Mouse (Mus musculus) erythroblast, embryonic 14.5 days (primary cell): ENCODE measurements around the gene Ehd4.

Source experiments
- GATA1 ChIP-seq: IDR thresholded peaks from 2 replicates; pipeline ENCODE4 v1.6.1; 2012; ENCODE audit warnings: low read length, inconsistent platforms, mixed read lengths
- TAL1 ChIP-seq: IDR thresholded peaks from 3 replicates; pipeline ENCODE4 v1.6.1; 2012; ENCODE audit warnings: low read length, inconsistent platforms, mixed read lengths

DNA sequence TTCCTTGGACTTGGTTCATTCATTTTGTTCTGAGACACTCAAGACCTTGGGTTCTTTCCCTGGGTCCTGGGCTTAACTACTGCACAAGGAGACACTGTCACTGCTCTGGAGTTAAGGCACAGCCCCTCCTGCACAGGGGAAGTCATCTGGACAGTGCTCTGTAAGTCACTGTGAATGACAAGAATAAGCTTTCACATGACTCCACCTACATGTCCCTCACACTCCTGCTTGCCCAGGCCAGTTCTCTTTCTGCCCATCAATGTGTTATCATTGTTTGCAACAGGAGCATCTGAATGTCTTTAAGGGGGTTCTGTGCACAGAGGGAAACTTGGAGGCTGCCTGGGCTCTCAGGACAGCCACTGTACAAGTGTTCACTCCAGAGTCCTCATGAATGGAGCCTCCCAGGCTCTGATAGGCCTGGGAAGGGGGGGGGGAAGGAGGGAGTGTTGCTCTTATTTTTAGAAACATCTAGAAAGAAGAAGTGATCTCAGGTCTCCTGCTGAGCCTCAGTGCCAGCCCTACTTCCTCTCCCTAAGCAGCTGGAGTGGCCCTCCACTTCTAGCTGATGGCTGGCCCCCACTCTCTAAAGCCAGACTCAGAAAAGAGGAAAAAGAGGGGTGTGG lies 19.8 kb downstream of the Ehd4 start:
- TF ChIP-seq GATA1 (no peak), TAL1 (no peak)
